Mouse (Mus musculus) neutrophil, adult 5-6 weeks (primary cell): Measurements from ENCODE around the gene Akap13. TPM values are rescaled to one million over a fixed set of nuclear protein-coding genes. Genes with fewer than 3 reads are reported as not detected.

Experiments
- ATAC-seq: fragments of 151-379, 151-347 bp; 2 replicates; pipeline ENCODE4 v1.8.0; 2017; ENCODE audit warnings: mild to moderate bottlenecking, moderate TSS enrichment; ENCODE audit not compliant: insufficient number of reproducible peaks, poor library complexity, low FRiP score, severe bottlenecking; ENCODE audit errors: extremely low read depth
- total RNA-seq: library from RNA; stranded (forward); fragments of 200-1000 nt; gene quantifications from 2 replicates; pipeline ENCODE4 v1.2.3, GENCODE M21; 2017

The Akap13 gene
- total RNA-seq, 1 experiment from 2014 or later, result 935 TPM

- ATAC-seq, result no peak
Measured at GRCm38 (mm10) chr7:75582091-75582490, 126.8 kb downstream of the Akap13 start.

GRCm38 (mm10) chr7:75584100-75584499, 128.8 kb downstream of the Akap13 start:
- no peak for ATAC-seq

GRCm38 (mm10) chr7:75585409-75585808, 130.1 kb downstream of the Akap13 start:
- no peak for ATAC-seq

GRCm38 (mm10) chr7:75586113-75586512, 130.8 kb downstream of the Akap13 start:
- ATAC-seq, result peak; percentile 70

GRCm38 (mm10) chr7:75587727-75588126, 132.4 kb downstream of the Akap13 start:
- no peak for ATAC-seq

- peak; percentile 86 for ATAC-seq
Measured at GRCm38 (mm10) chr7:75589304-75589973, 134.1 kb downstream of the Akap13 start.

GRCm38 (mm10) chr7:75591961-75592360, 136.6 kb downstream of the Akap13 start:
- no peak for ATAC-seq

GRCm38 (mm10) chr7:75594801-75595200, 139.5 kb downstream of the Akap13 start:
- ATAC-seq, result no peak

GRCm38 (mm10) chr7:75595268-75595667, 139.9 kb downstream of the Akap13 start:
- ATAC-seq, result no peak

GRCm38 (mm10) chr7:75596058-75596748, 140.9 kb downstream of the Akap13 start:
- peak; percentile 98 for ATAC-seq

- no peak for ATAC-seq
Measured at GRCm38 (mm10) chr7:75597840-75598239, 142.5 kb downstream of the Akap13 start.

GRCm38 (mm10) chr7:75600360-75601075, 145.2 kb downstream of the Akap13 start:
- ATAC-seq, result no peak

- no peak for ATAC-seq
Measured at GRCm38 (mm10) chr7:75607248-75607647, 151.9 kb downstream of the Akap13 start.

- ATAC-seq, result no peak
Measured at GRCm38 (mm10) chr7:75608716-75609115, 153.4 kb downstream of the Akap13 start.

GRCm38 (mm10) chr7:75609456-75610262, 154.3 kb downstream of the Akap13 start:
- ATAC-seq, result peak; percentile 73

GRCm38 (mm10) chr7:75610391-75610790, 155.1 kb downstream of the Akap13 start:
- peak; percentile 66 for ATAC-seq

- peak; percentile 21; the same call in 1 of the 2 replicates for ATAC-seq
Measured at GRCm38 (mm10) chr7:75611261-75611950, 156.1 kb downstream of the Akap13 start.

GRCm38 (mm10) chr7:75612000-75612682, 156.8 kb downstream of the Akap13 start:
- no peak for ATAC-seq
